Mouse (Mus musculus) forebrain, embryonic 16.5 days (tissue): ENCODE measurements at regions not wholly inside any gene's neighbourhood (a gene's known extent, or its start where the extent isn't known, plus 50 kb on each side); places are given as distances from the start of the nearest gene placed in this dataset.

Experiments
- ATAC-seq: fragments of 200-750 bp; cut with Nextera tagmentation; 2 replicates; pipeline ENCODE4 v1.8.0; 2017; ENCODE audit warnings: mild to moderate bottlenecking, moderate library complexity
- H3K27ac ChIP-seq: fragments of 300-500 bp; sonication (generic); 2 replicates; pipeline ENCODE4 v1.5.1; 2014; ENCODE audit warnings: low read length, control low read depth
- H3K27me3 ChIP-seq: fragments of 300-500 bp; sonication (generic); replicated peaks from 2 replicates; pipeline ENCODE4 v1.6.1; 2014; ENCODE audit warnings: low read length; ENCODE audit not compliant: control insufficient read depth, insufficient read depth
- H3K36me3 ChIP-seq: fragments of 300-500 bp; sonication (generic); 2 replicates; pipeline ENCODE4 v1.6.1; 2014; ENCODE audit not compliant: control insufficient read depth, insufficient read depth
- H3K4me1 ChIP-seq: fragments of 300-500 bp; sonication (generic); replicated peaks from 2 replicates; pipeline ENCODE4 v1.6.1; 2014; ENCODE audit warnings: low read length; ENCODE audit not compliant: control insufficient read depth, insufficient read depth
- H3K4me2 ChIP-seq: fragments of 300-500 bp; sonication (generic); 2 replicates; pipeline ENCODE4 v1.6.1; 2014; ENCODE audit warnings: mild to moderate bottlenecking, low read length, control low read depth
- H3K4me3 ChIP-seq: fragments of 300-500 bp; sonication (generic); replicated peaks from 2 replicates; pipeline ENCODE4 v1.5.1; 2014; ENCODE audit warnings: mild to moderate bottlenecking, low read length, control low read depth
- H3K9ac ChIP-seq: fragments of 300-500 bp; sonication (generic); replicated peaks from 2 replicates; pipeline ENCODE4 v1.6.1; 2014; ENCODE audit warnings: low read depth, low read length, control low read depth
- H3K9me3 ChIP-seq: fragments of 300-500 bp; sonication (generic); 2 replicates; pipeline ENCODE4 v1.6.1; 2016; ENCODE audit warnings: low read length; ENCODE audit not compliant: control insufficient read depth
- WGBS: fragments of 180-500 bp; shearing (Covaris S2); extraction: QIAGEN DNeasy Blood & Tissue Kit; methylation state at CpG from one replicate; pipeline ENCODE4 v1.1.7; 2014; 5-methylcytosine and 5-hydroxymethylcytosine counted together

GRCm38 (mm10) chr7:36060426-36060825 lies 257.6 kb upstream of the Zfp507 start:
- Histone ChIP-seq H3K4me1 (peaks cover 3% of the 10 kb centered on the region; the same call in 1 of the 2 replicates), H3K36me3 (no peaks in the 10 kb centered on the region), H3K9me3 (no peaks in the 10 kb centered on the region), H3K27ac (no peak overlapping the region), H3K9ac (no peak overlapping the region), H3K27me3 (no peaks in the 10 kb centered on the region), H3K4me2 (no peak overlapping the region), H3K4me3 (no peak overlapping the region)
- 68% methylated on average over 4 of the region's 4 CpGs for WGBS
- no peak for ATAC-seq

- H3K27ac ChIP-seq: no peak overlapping the region
- no peak for ATAC-seq
- H3K4me3 ChIP-seq: no peak overlapping the region
- no peaks in the 10 kb centered on the region for H3K27me3 ChIP-seq
- no peaks in the 10 kb centered on the region for H3K9me3 ChIP-seq
- no peak overlapping the region for H3K4me2 ChIP-seq
- H3K36me3 ChIP-seq: no peaks in the 10 kb centered on the region
- no peak overlapping the region for H3K9ac ChIP-seq
- H3K4me1 ChIP-seq: no peaks in the 10 kb centered on the region
- WGBS: 84% methylated on average over 8 of the region's 8 CpGs
Measured at GRCm38 (mm10) chr7:36046053-36046452, 243.2 kb upstream of the Zfp507 start.

GRCm38 (mm10) chr7:36031881-36032280 lies 229.1 kb upstream of the Zfp507 start:
- WGBS: 100% methylated on average over 3 of the region's 3 CpGs
- H3K9me3 ChIP-seq: no peaks in the 10 kb centered on the region
- ATAC-seq: no peak

GRCm38 (mm10) chr7:36023015-36023414 lies 220.2 kb upstream of the Zfp507 start:
- 69% methylated on average over 10 of the region's 10 CpGs for WGBS
- ATAC-seq: no peak

More at GRCm38 (mm10) chr7:36031881-36032280, 229.1 kb upstream of the Zfp507 start:
- no peak overlapping the region for H3K4me2 ChIP-seq
- H3K4me1 ChIP-seq: no peaks in the 10 kb centered on the region
- H3K27me3 ChIP-seq: no peaks in the 10 kb centered on the region
- H3K4me3 ChIP-seq: no peak overlapping the region
- no peak overlapping the region for H3K27ac ChIP-seq
- no peak overlapping the region for H3K9ac ChIP-seq
- no peaks in the 10 kb centered on the region for H3K36me3 ChIP-seq

GRCm38 (mm10) chr7:36022489-36022888 lies 219.7 kb upstream of the Zfp507 start:
- Histone ChIP-seq H3K4me2 (no peak overlapping the region), H3K9ac (no peak overlapping the region), H3K27ac (no peak overlapping the region), H3K4me1 (no peaks in the 10 kb centered on the region; the same call in 1 of the 2 replicates), H3K36me3 (no peaks in the 10 kb centered on the region), H3K9me3 (no peaks in the 10 kb centered on the region), H3K4me3 (no peak overlapping the region), H3K27me3 (no peaks in the 10 kb centered on the region)
- 39% methylated on average over 6 of the region's 6 CpGs for WGBS
- peak; percentile 59 for ATAC-seq

More at GRCm38 (mm10) chr7:36023015-36023414, 220.2 kb upstream of the Zfp507 start:
- no peaks in the 10 kb centered on the region for H3K36me3 ChIP-seq
- no peak overlapping the region for H3K27ac ChIP-seq
- H3K4me3 ChIP-seq: no peak overlapping the region
- no peaks in the 10 kb centered on the region; the same call in 1 of the 2 replicates for H3K4me1 ChIP-seq
- no peak overlapping the region for H3K4me2 ChIP-seq
- no peaks in the 10 kb centered on the region for H3K9me3 ChIP-seq
- no peak overlapping the region for H3K9ac ChIP-seq
- no peaks in the 10 kb centered on the region for H3K27me3 ChIP-seq

- H3K9ac ChIP-seq: no peak overlapping the region
- H3K27ac ChIP-seq: no peak overlapping the region
- H3K4me2 ChIP-seq: no peak overlapping the region
- WGBS: 72% methylated on average over 19 of the region's 19 CpGs
- no peak for ATAC-seq
- no peaks in the 10 kb centered on the region for H3K27me3 ChIP-seq
- H3K36me3 ChIP-seq: no peaks in the 10 kb centered on the region
- no peaks in the 10 kb centered on the region for H3K4me1 ChIP-seq
- no peaks in the 10 kb centered on the region for H3K9me3 ChIP-seq
- no peak overlapping the region for H3K4me3 ChIP-seq
Measured at GRCm38 (mm10) chr7:36016926-36017753, 214.3 kb upstream of the Zfp507 start.

GRCm38 (mm10) chr7:35996609-35997008 lies 193.8 kb upstream of the Zfp507 start:
- ATAC-seq: no peak
- WGBS: 86% methylated on average over 5 of the region's 5 CpGs

GRCm38 (mm10) chr7:35992511-35992910 lies 189.7 kb upstream of the Zfp507 start:
- Histone ChIP-seq H3K9ac (no peak overlapping the region), H3K4me2 (no peak overlapping the region), H3K4me1 (no peaks in the 10 kb centered on the region; the same call in 1 of the 2 replicates), H3K9me3 (no peaks in the 10 kb centered on the region), H3K36me3 (no peaks in the 10 kb centered on the region), H3K27ac (no peak overlapping the region), H3K27me3 (no peaks in the 10 kb centered on the region; the same call in 1 of the 2 replicates), H3K4me3 (no peak overlapping the region)
- 83% methylated on average over 8 of the region's 8 CpGs for WGBS
- no peak for ATAC-seq

More at GRCm38 (mm10) chr7:35996609-35997008, 193.8 kb upstream of the Zfp507 start:
- H3K4me3 ChIP-seq: no peak overlapping the region
- no peaks in the 10 kb centered on the region for H3K27me3 ChIP-seq
- no peaks in the 10 kb centered on the region for H3K9me3 ChIP-seq
- H3K36me3 ChIP-seq: no peaks in the 10 kb centered on the region
- no peaks in the 10 kb centered on the region for H3K4me1 ChIP-seq
- H3K9ac ChIP-seq: no peak overlapping the region
- no peak overlapping the region for H3K4me2 ChIP-seq
- no peak overlapping the region for H3K27ac ChIP-seq

- Histone ChIP-seq H3K9ac (no peak overlapping the region), H3K4me3 (no peak overlapping the region), H3K4me1 (no peaks in the 10 kb centered on the region; the same call in 1 of the 2 replicates), H3K36me3 (no peaks in the 10 kb centered on the region), H3K9me3 (no peaks in the 10 kb centered on the region), H3K27ac (no peak overlapping the region), H3K4me2 (no peak overlapping the region), H3K27me3 (no peaks in the 10 kb centered on the region; the same call in 1 of the 2 replicates)
- 95% methylated on average over 5 of the region's 5 CpGs for WGBS
- ATAC-seq: no peak
Measured at GRCm38 (mm10) chr7:35991141-35991540, 188.3 kb upstream of the Zfp507 start.
